Mouse (Mus musculus): ENCODE results near the gene Tomm40. TPM values are rescaled to one million over a fixed set of nuclear protein-coding genes. Genes with fewer than 3 reads are reported as not detected.
"Not testable (repeated sequence)": the region's sequence is repeated elsewhere in the genome, so short reads cannot be mapped to it uniquely, and the experiment has no call there.

The Tomm40 gene
- polyA plus RNA-seq, 1 experiment from 2014 or later: 98.0 TPM

DNA sequence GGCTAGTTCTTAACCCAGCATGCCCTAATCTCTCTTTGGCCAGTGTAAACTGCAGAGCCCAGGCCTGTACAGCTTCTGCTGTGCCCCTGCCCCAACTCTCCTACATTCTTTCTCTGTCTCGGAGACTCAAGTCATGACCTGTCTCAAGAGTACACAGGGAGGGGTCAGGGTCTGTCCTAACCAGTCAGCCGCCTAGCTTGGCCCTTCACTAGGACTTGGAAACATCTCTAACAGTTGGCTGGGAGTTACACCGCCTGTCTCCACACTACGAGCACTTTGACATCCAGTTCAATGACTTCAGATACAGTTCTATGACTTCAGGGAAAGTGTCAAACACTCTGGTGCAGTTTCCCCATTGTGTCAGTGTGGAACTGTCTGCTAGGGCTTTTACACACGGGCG, 23.8 kb downstream of the Tomm40 start:
- ATAC-seq (ENCODE audit: low FRiP score, low TSS enrichment) (no peak), DNase-seq (ENCODE audit: low spot score) (no peak)
- no peaks in the 10 kb centered on the region for H3K27me3 ChIP-seq (ENCODE audit: control insufficient read depth, insufficient read depth, low read length)
- no peaks in the 10 kb centered on the region for H3K36me3 ChIP-seq (ENCODE audit: control insufficient read depth, insufficient read depth, low read length)
- H3K4me3 ChIP-seq (ENCODE audit: low read depth, low read length): no peak overlapping the region
- H3K9me3 ChIP-seq (ENCODE audit: control insufficient read depth, low read length): no peaks in the 10 kb centered on the region
- 68% methylated on average over 6 of the region's 6 CpGs for WGBS
- no peaks in the 10 kb centered on the region; the same call in 1 of the 2 replicates for H3K4me1 ChIP-seq (replicated peaks; ENCODE audit: control insufficient read depth, insufficient read depth)
- H3K9ac ChIP-seq (ENCODE audit: low read length): no peak overlapping the region
- TF ChIP-seq EP300 (optimal IDR thresholded peaks at IDR 0.05) (no peak), CTCF (IDR thresholded peaks at IDR 0.05; ENCODE audit: low read depth) (no peak)
- H3K4me2 ChIP-seq (replicated peaks; ENCODE audit: low read depth): no peak overlapping the region; the same call in 1 of the 2 replicates
- peak overlapping the region; percentile 45; the same call in 1 of the 2 replicates for H3K27ac ChIP-seq (replicated peaks)

- no peak for ATAC-seq (ENCODE audit: low FRiP score, low TSS enrichment)
- H3K27ac ChIP-seq (replicated peaks): no peak overlapping the region
- H3K27me3 ChIP-seq (ENCODE audit: control insufficient read depth, insufficient read depth, low read length): no peaks in the 10 kb centered on the region
- 84% methylated on average over 4 of the region's 4 CpGs for WGBS
- H3K4me2 ChIP-seq (replicated peaks; ENCODE audit: low read depth): no peak overlapping the region
- TF ChIP-seq CTCF (IDR thresholded peaks at IDR 0.05; ENCODE audit: low read depth) (no peak), EP300 (optimal IDR thresholded peaks at IDR 0.05) (no peak)
- H3K9ac ChIP-seq (ENCODE audit: low read length): no peak overlapping the region
- H3K4me1 ChIP-seq (replicated peaks; ENCODE audit: control insufficient read depth, insufficient read depth): no peaks in the 10 kb centered on the region; the same call in 1 of the 2 replicates
- no peak for DNase-seq (ENCODE audit: low spot score)
- no peaks in the 10 kb centered on the region for H3K36me3 ChIP-seq (ENCODE audit: control insufficient read depth, insufficient read depth, low read length)
- no peak overlapping the region for H3K4me3 ChIP-seq (ENCODE audit: low read depth, low read length)
- no peaks in the 10 kb centered on the region for H3K9me3 ChIP-seq (ENCODE audit: control insufficient read depth, low read length)
These were observed 24.4 kb downstream of the Tomm40 start for GRCm38 (mm10) chr7:19690845-19691244.

DNA sequence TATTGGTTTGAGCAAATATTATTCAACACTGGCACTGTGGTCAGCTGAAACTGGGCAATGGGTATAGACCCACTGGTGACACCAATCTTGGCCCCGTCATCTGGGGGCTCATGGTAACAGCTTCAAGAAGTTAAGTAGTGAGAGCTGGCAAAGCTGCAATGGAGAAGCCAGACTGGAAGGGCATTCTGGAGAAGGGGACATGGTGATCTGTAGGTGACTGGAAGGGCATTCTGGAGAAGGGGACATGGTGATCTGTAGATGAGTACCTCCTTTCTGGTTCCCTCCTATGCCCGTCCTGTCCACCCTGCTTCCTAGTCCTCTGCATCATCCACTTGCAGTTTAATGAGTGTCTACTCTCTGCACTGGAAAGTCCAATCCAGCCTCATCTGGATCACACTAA, 26.6 kb downstream of the Tomm40 start:
- 85% methylated on average over 2 of the region's 2 CpGs for WGBS
- H3K4me2 ChIP-seq (replicated peaks; ENCODE audit: low read depth): no peak overlapping the region
- H3K9me3 ChIP-seq (ENCODE audit: control insufficient read depth, low read length): no peaks in the 10 kb centered on the region
- no peaks in the 10 kb centered on the region for H3K36me3 ChIP-seq (ENCODE audit: control insufficient read depth, insufficient read depth, low read length)
- DNase-seq (ENCODE audit: low spot score): no peak
- ATAC-seq (ENCODE audit: low FRiP score, low TSS enrichment): no peak
- H3K27me3 ChIP-seq (ENCODE audit: control insufficient read depth, insufficient read depth, low read length): no peaks in the 10 kb centered on the region
- no peaks in the 10 kb centered on the region; the same call in 1 of the 2 replicates for H3K4me1 ChIP-seq (replicated peaks; ENCODE audit: control insufficient read depth, insufficient read depth)
- TF ChIP-seq EP300 (optimal IDR thresholded peaks at IDR 0.05) (no peak), CTCF (IDR thresholded peaks at IDR 0.05; ENCODE audit: low read depth) (no peak)
- H3K9ac ChIP-seq (ENCODE audit: low read length): no peak overlapping the region
- no peak overlapping the region for H3K27ac ChIP-seq (replicated peaks)
- H3K4me3 ChIP-seq (ENCODE audit: low read depth, low read length): no peak overlapping the region

DNA sequence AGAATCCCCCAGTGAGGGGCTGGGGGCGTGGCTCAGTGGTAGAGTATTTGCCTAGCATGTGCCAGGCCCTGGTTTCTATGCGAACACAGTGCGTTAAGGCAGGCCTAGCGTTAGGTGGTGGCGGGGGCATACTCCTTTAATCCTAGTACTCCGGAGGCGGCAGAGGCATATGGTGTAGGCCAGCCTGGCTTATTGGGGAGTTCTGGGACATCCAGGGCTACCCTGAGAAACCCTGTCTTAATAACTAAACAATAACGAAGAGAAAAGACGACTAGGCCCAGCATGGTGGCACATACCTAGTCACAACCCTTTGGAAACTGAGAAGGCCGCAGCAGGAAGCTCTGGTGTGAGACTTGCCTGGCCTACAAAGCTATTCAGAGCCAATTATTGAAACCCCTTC, 27.1 kb downstream of the Tomm40 start:
- H3K4me2 ChIP-seq (replicated peaks; ENCODE audit: low read depth): no peak overlapping the region
- H3K27ac ChIP-seq (replicated peaks): no peak overlapping the region
- H3K27me3 ChIP-seq (ENCODE audit: control insufficient read depth, insufficient read depth, low read length): no peaks in the 10 kb centered on the region
- no peak for TF ChIP-seq CTCF (IDR thresholded peaks at IDR 0.05; ENCODE audit: low read depth)
- no peak for TF ChIP-seq EP300 (optimal IDR thresholded peaks at IDR 0.05)
- DNase-seq (ENCODE audit: low spot score) (no peak), ATAC-seq (ENCODE audit: low FRiP score, low TSS enrichment) (no peak)
- H3K9me3 ChIP-seq (ENCODE audit: control insufficient read depth, low read length): no peaks in the 10 kb centered on the region
- no peak overlapping the region for H3K4me3 ChIP-seq (ENCODE audit: low read depth, low read length)
- H3K36me3 ChIP-seq (ENCODE audit: control insufficient read depth, insufficient read depth, low read length): no peaks in the 10 kb centered on the region
- 93% methylated on average over 10 of the region's 10 CpGs for WGBS
- H3K4me1 ChIP-seq (replicated peaks; ENCODE audit: control insufficient read depth, insufficient read depth): no peaks in the 10 kb centered on the region
- H3K9ac ChIP-seq (ENCODE audit: low read length): no peak overlapping the region

DNA sequence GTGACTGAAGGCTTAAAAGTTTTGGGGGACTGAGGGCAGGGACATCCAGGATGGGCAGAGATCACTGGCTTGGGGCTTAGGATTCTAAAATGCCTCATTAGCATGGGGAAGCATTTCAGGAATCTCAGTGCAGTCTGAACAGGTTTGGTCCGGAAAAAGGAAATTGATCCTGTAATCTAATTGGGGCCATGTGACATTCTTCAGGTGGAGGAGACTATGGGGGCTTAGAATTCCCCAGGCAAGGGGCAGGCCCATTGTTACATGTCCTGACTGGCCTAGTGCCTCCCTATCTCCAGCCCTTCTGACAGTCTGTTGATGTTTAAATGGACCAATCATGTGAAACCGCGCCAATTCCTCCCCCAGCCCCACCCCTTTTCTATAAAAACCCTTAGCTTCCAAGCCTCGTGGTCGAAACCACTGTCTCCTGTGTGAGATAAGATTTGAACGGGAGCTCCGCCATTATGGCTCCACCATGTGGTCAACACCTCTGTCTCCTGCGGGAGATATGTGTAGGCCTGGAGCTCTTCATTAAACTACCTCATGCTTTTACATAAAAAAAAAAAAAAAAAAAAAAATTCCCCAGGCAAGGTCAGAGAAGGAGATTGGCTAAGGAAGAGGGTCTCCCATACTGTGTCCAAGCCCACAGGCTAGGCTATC, 28.2 kb downstream of the Tomm40 start:
- not testable (repeated sequence) for DNase-seq (ENCODE audit: low spot score); H3K9ac ChIP-seq (ENCODE audit: low read length); H3K4me2 ChIP-seq (replicated peaks; ENCODE audit: low read depth); H3K27me3 ChIP-seq (ENCODE audit: control insufficient read depth, insufficient read depth, low read length); H3K4me1 ChIP-seq (replicated peaks; ENCODE audit: control insufficient read depth, insufficient read depth); H3K4me3 ChIP-seq (ENCODE audit: low read depth, low read length); H3K9me3 ChIP-seq (ENCODE audit: control insufficient read depth, low read length); H3K36me3 ChIP-seq (ENCODE audit: control insufficient read depth, insufficient read depth, low read length); H3K27ac ChIP-seq (replicated peaks)
- 0 out of 2 replicates have a peak, but pooled peaks have one; percentile 8 for ATAC-seq (ENCODE audit: low FRiP score, low TSS enrichment)
- WGBS: 48% methylated on average over 8 of the region's 8 CpGs

DNA sequence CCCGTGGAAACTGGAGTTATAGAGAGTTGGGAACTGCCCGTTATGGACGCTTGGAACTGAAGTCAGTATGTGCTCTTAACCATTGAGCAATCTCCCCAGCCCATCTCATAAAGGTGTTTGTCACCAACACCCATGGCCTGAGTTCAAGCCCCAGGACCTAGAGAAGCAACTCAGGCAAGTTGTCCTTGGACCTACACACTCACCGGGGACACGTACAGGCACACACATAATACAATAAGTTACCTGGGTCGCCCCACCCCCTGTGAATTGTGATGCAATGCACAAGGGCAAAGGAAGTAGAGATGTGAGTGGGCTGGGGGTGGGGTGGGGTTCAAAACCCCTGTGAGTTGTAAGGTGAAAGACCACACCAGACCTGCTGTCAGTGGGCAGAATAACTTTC, 28.7 kb downstream of the Tomm40 start:
- Histone ChIP-seq H3K4me1 (replicated peaks; ENCODE audit: control insufficient read depth, insufficient read depth) (no peaks in the 10 kb centered on the region), H3K36me3 (ENCODE audit: control insufficient read depth, insufficient read depth, low read length) (no peaks in the 10 kb centered on the region), H3K4me2 (replicated peaks; ENCODE audit: low read depth) (no peak overlapping the region), H3K4me3 (ENCODE audit: low read depth, low read length) (no peak overlapping the region), H3K27me3 (ENCODE audit: control insufficient read depth, insufficient read depth, low read length) (no peaks in the 10 kb centered on the region), H3K9ac (ENCODE audit: low read length) (no peak overlapping the region), H3K9me3 (ENCODE audit: control insufficient read depth, low read length) (no peaks in the 10 kb centered on the region), H3K27ac (replicated peaks) (no peak overlapping the region)
- WGBS: 75% methylated on average over 6 of the region's 6 CpGs
- ATAC-seq (ENCODE audit: low FRiP score, low TSS enrichment): 0 out of 2 replicates have a peak, but pooled peaks have one; percentile 34
- TF ChIP-seq CTCF (IDR thresholded peaks at IDR 0.05; ENCODE audit: low read depth) (no peak), EP300 (optimal IDR thresholded peaks at IDR 0.05) (no peak)
- no peak for DNase-seq (ENCODE audit: low spot score)

Measured in stomach, postnatal 0 days (tissue).